ENCODE assay signal across 9 mouse cellular contexts in the genomic region with DNA sequence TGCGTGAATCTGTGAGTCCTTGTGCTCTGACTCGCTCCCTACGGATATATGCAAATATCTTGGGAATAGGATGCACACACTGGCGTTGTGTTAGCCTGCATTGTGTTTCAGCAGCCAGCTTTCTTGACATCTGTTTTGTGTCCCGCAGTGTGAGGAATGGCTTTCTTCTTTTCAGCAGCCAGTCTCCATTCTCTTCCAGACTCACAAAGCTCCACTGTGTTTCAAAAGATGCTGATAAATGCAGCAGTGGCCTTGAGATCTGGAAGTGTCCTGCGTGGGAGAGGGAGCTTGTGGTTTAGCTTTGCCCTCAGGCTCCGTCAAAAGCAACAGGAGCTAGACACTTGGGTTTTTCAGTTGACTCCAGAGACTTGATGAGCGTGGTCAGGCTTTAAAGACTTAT.
DNase-seq lines count a peak whose midpoint lies in the region; ATAC-seq and TF ChIP-seq lines count a peak whose summit lies in the region.
"Had no signal": no experiment of that assay in that cellular context is flagged by ENCODE, and none has a peak within 500 bp of the region (broad histone marks: within the 10 kb centered on the region; RNA-seq: fewer than 3 reads in every experiment).

No protein-coding gene starts in this region.

- no peak for TF ChIP-seq POLR2A in brain, embryonic 14.5 days (IDR thresholded peaks at IDR 0.05; ENCODE audit: borderline replicate concordance, extremely low read depth, insufficient read depth, insufficient read length, poor library complexity, severe bottlenecking)

- H3K27ac ChIP-seq in heart, embryonic 10.5 days, result peak overlapping the region; percentile 37
- H3K27ac ChIP-seq in midbrain, embryonic 11.5 days (ENCODE audit: low read depth, low read length), result peak overlapping the region; percentile 86
- no peak overlapping the region for H3K27ac ChIP-seq in liver, embryonic 12.5 days

- no peaks in the 10 kb centered on the region for H3K36me3 ChIP-seq in heart, embryonic 10.5 days
- no peaks in the 10 kb centered on the region for H3K36me3 ChIP-seq in midbrain, embryonic 11.5 days (ENCODE audit: control insufficient read depth, insufficient read depth, low read length)
- no peaks in the 10 kb centered on the region for H3K36me3 ChIP-seq in liver, embryonic 12.5 days

- no peak overlapping the region for H3K4me2 ChIP-seq in midbrain, embryonic 11.5 days
- H3K4me2 ChIP-seq in liver, embryonic 12.5 days, result no peak overlapping the region
- H3K4me2 ChIP-seq: liver, embryonic 11.5 days had no signal

- ATAC-seq in midbrain, embryonic 11.5 days (ENCODE audit: low FRiP score), result peak; percentile 94
- ATAC-seq in liver, embryonic 12.5 days, result no peak

- no peaks in the 10 kb centered on the region for H3K27me3 ChIP-seq in heart, embryonic 10.5 days (ENCODE audit: insufficient read depth, poor library complexity, severe bottlenecking)
- H3K27me3 ChIP-seq in midbrain, embryonic 11.5 days (ENCODE audit: control insufficient read depth, insufficient read depth, low read length), result no peaks in the 10 kb centered on the region
- H3K27me3 ChIP-seq in liver, embryonic 12.5 days (replicated peaks), result no peaks in the 10 kb centered on the region

- peak overlapping the region; percentile 36 for H3K9ac ChIP-seq in midbrain, embryonic 11.5 days (ENCODE audit: low read length)
- no peak overlapping the region for H3K9ac ChIP-seq in liver, embryonic 12.5 days

- H3K4me3 ChIP-seq in heart, embryonic 10.5 days, result no peak overlapping the region
- no peak overlapping the region for H3K4me3 ChIP-seq in midbrain, embryonic 11.5 days (ENCODE audit: low read depth, low read length)
- no peak overlapping the region for H3K4me3 ChIP-seq in liver, embryonic 12.5 days

- DNase-seq in 3T3-L1 (ENCODE audit: low read depth, low spot score), result peak; percentile 67
- peak; percentile 87 for DNase-seq in brain, embryonic 14.5 days (ENCODE audit: low read depth)
- peak; percentile 78 for DNase-seq in heart, embryonic 10.5 days (ENCODE audit: low spot score)
- DNase-seq in midbrain, embryonic 11.5 days (ENCODE audit: low spot score, missing footprints), result peak; percentile 92
- DNase-seq in gastrocnemius, postnatal 25 days, result no peak
- DNase-seq in cerebellum, postnatal 25 days, result no peak
- DNase-seq: cerebellum, adult 11-12 months had no signal

- no peak for TF ChIP-seq CTCF in brain, embryonic 14.5 days (IDR thresholded peaks at IDR 0.05; ENCODE audit: borderline replicate concordance, extremely low read depth, insufficient read depth, insufficient read length)

- 28% methylated on average over 8 of the region's 8 CpGs for WGBS in heart, embryonic 10.5 days
- 19% methylated on average over 8 of the region's 8 CpGs for WGBS in midbrain, embryonic 11.5 days
- WGBS in liver, embryonic 12.5 days (ENCODE audit: insufficient replicate concordance), result 37% methylated on average over 8 of the region's 8 CpGs

- peaks cover 16% of the 10 kb centered on the region for H3K4me1 ChIP-seq in heart, embryonic 10.5 days
- H3K4me1 ChIP-seq in midbrain, embryonic 11.5 days (ENCODE audit: control insufficient read depth, insufficient read depth, low read length), result peaks cover 16% of the 10 kb centered on the region
- H3K4me1 ChIP-seq in liver, embryonic 12.5 days, result peaks cover 7% of the 10 kb centered on the region

- H3K9me3 ChIP-seq in heart, embryonic 10.5 days, result no peaks in the 10 kb centered on the region
- H3K9me3 ChIP-seq in midbrain, embryonic 11.5 days (ENCODE audit: control insufficient read depth, low read length), result no peaks in the 10 kb centered on the region
- H3K9me3 ChIP-seq in liver, embryonic 12.5 days (replicated peaks), result no peaks in the 10 kb centered on the region

Comparison
In these comparisons a context has a peak if more than half of its experiments do, and no peak if none do; other contexts are left out.
1. DNase-seq: peak in 3T3-L1 (single experiment), brain, embryonic 14.5 days (single experiment), heart, embryonic 10.5 days (single experiment) and midbrain, embryonic 11.5 days (single experiment); none in gastrocnemius, postnatal 25 days (single experiment) and cerebellum, postnatal 25 days (0 of 2).